In the genomic region with DNA sequence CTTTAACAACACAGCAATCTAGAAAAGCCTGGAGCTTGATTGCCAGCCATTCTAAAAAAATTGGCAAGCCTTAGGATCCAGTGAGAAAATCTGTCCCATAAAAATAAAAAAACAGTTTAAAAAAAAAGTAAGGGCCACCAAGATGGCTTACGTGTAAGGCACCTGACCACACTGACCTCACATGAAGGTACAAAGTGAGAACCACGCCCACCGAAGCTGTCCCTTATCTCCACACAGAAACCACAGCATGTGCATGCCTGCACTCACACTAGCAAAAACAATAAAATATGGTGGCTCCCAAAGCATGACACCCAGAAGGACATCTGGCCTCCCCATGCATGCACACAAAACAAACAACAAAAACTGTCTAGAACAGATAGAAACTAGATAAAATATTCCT, we compare ENCODE assay signal across 20 mouse cellular contexts. TPM values are rescaled to one million over a fixed set of nuclear protein-coding genes. Genes with fewer than 3 reads are reported as not detected.
DNase-seq lines count a peak whose midpoint lies in the region; ATAC-seq and TF ChIP-seq lines count a peak whose summit lies in the region.
"Had no signal": no experiment of that assay in that cellular context is flagged by ENCODE, and none has a peak within 500 bp of the region (broad histone marks: within the 10 kb centered on the region; RNA-seq: fewer than 3 reads in every experiment).

No protein-coding gene starts in this region.

- ATAC-seq in intestine, embryonic 15.5 days = peak; percentile 69
- peak; percentile 77 for ATAC-seq in liver, embryonic 16.5 days (ENCODE audit: low read depth)
- no peak for ATAC-seq in midbrain, embryonic 13.5 days

- H3K9ac ChIP-seq in intestine, embryonic 15.5 days = no peak overlapping the region
- H3K9ac ChIP-seq in liver, embryonic 16.5 days (ENCODE audit: low read depth, low read length) = no peak overlapping the region
- no peak overlapping the region for H3K9ac ChIP-seq in midbrain, embryonic 13.5 days (replicated peaks)
- H3K9ac ChIP-seq: embryonic facial prominence, embryonic 13.5 days; hindbrain, embryonic 13.5 days; lung, embryonic 15.5 days; neural tube, embryonic 13.5 days had no signal

- 84% methylated on average over 3 of the region's 3 CpGs for WGBS in intestine, embryonic 15.5 days
- 20% methylated on average over 3 of the region's 3 CpGs for WGBS in liver, embryonic 16.5 days (ENCODE audit: insufficient replicate concordance)
- 93% methylated on average over 3 of the region's 3 CpGs for WGBS in midbrain, embryonic 13.5 days

- H3K9me3 ChIP-seq in intestine, embryonic 15.5 days = no peaks in the 10 kb centered on the region
- H3K9me3 ChIP-seq in liver, embryonic 16.5 days (replicated peaks; ENCODE audit: control insufficient read depth, low read length) = no peaks in the 10 kb centered on the region
- no peaks in the 10 kb centered on the region for H3K9me3 ChIP-seq in midbrain, embryonic 13.5 days
- H3K9me3 ChIP-seq: embryonic facial prominence, embryonic 13.5 days; hindbrain, embryonic 13.5 days; limb, embryonic 10.5 days; lung, embryonic 15.5 days; megakaryocyte, embryonic 14.5 days; neural tube, embryonic 13.5 days had no signal

- no peak overlapping the region for H3K4me2 ChIP-seq in intestine, embryonic 15.5 days (replicated peaks)
- peak overlapping the region; percentile 22 for H3K4me2 ChIP-seq in liver, embryonic 16.5 days (ENCODE audit: low read depth, low read length)
- no peak overlapping the region for H3K4me2 ChIP-seq in midbrain, embryonic 13.5 days (replicated peaks)
- H3K4me2 ChIP-seq: embryonic facial prominence, embryonic 13.5 days; hindbrain, embryonic 13.5 days; lung, embryonic 15.5 days; neural tube, embryonic 13.5 days had no signal

- intact Hi-C loops in left cerebral cortex, adult 2 months (cut with DNase I) = no loop called here

- peak; percentile 67 for DNase-seq in 416B (ENCODE audit: low read depth)
- DNase-seq in CD4-positive helper T cell, adult 2 months (ENCODE audit: low read depth, low spot score) = peak; percentile 51
- DNase-seq in frontal cortex, postnatal 36 days (ENCODE audit: low spot score in 2 of 2) = no peak
- no peak for DNase-seq in left cerebral cortex, adult 2 months (ENCODE audit: extremely low spot score in 1 of 2, low spot score in 2 of 2)
- DNase-seq in thymus, postnatal 10 days (ENCODE audit: low spot score in 2 of 2) = no peak
- DNase-seq: kidney, adult 8-10 months; kidney, postnatal 4 days; layer of hippocampus, postnatal 36 days; retina, postnatal 1 day; spleen, adult 18-20 months; thymus, postnatal 4 days had no signal

- H3K4me3 ChIP-seq in intestine, embryonic 15.5 days (replicated peaks) = no peak overlapping the region
- no peak overlapping the region for H3K4me3 ChIP-seq in liver, embryonic 16.5 days (ENCODE audit: low read depth, low read length)
- H3K4me3 ChIP-seq in left cerebral cortex, adult 2 months = no peak overlapping the region
- H3K4me3 ChIP-seq in midbrain, embryonic 13.5 days (replicated peaks) = no peak overlapping the region
- H3K4me3 ChIP-seq: embryonic facial prominence, embryonic 13.5 days; hindbrain, embryonic 13.5 days; limb, embryonic 10.5 days; lung, embryonic 15.5 days; megakaryocyte, embryonic 14.5 days; neural tube, embryonic 13.5 days had no signal

- H3K4me1 ChIP-seq in intestine, embryonic 15.5 days (replicated peaks) = no peaks in the 10 kb centered on the region
- peaks cover 39% of the 10 kb centered on the region for H3K4me1 ChIP-seq in liver, embryonic 16.5 days (ENCODE audit: control insufficient read depth, low read depth, low read length)
- H3K4me1 ChIP-seq in midbrain, embryonic 13.5 days (replicated peaks) = no peaks in the 10 kb centered on the region
- H3K4me1 ChIP-seq: embryonic facial prominence, embryonic 13.5 days had no signal

- no peak for TF ChIP-seq CTCF in left cerebral cortex, adult 2 months (IDR thresholded peaks at IDR 0.05)

- no peaks in the 10 kb centered on the region for H3K27me3 ChIP-seq in intestine, embryonic 15.5 days (replicated peaks)
- no peaks in the 10 kb centered on the region for H3K27me3 ChIP-seq in liver, embryonic 16.5 days (ENCODE audit: control insufficient read depth, insufficient read depth, low read depth, low read length)
- no peaks in the 10 kb centered on the region for H3K27me3 ChIP-seq in midbrain, embryonic 13.5 days
- H3K27me3 ChIP-seq: embryonic facial prominence, embryonic 13.5 days; hindbrain, embryonic 13.5 days; lung, embryonic 15.5 days; megakaryocyte, embryonic 14.5 days; neural tube, embryonic 13.5 days had no signal

- H3K27ac ChIP-seq in intestine, embryonic 15.5 days = no peak overlapping the region
- H3K27ac ChIP-seq in liver, embryonic 16.5 days (ENCODE audit: low read length) = peak overlapping the region; percentile 29; the same call in 1 of the 2 replicates
- no peak overlapping the region for H3K27ac ChIP-seq in left cerebral cortex, adult 2 months
- H3K27ac ChIP-seq in midbrain, embryonic 13.5 days = no peak overlapping the region
- H3K27ac ChIP-seq: embryonic facial prominence, embryonic 13.5 days; hindbrain, embryonic 13.5 days; limb, embryonic 10.5 days; lung, embryonic 15.5 days; neural tube, embryonic 13.5 days had no signal

- no peaks in the 10 kb centered on the region for H3K36me3 ChIP-seq in intestine, embryonic 15.5 days
- H3K36me3 ChIP-seq in liver, embryonic 16.5 days (ENCODE audit: control insufficient read depth, insufficient read depth) = no peaks in the 10 kb centered on the region
- H3K36me3 ChIP-seq in midbrain, embryonic 13.5 days = no peaks in the 10 kb centered on the region
- H3K36me3 ChIP-seq: embryonic facial prominence, embryonic 13.5 days; hindbrain, embryonic 13.5 days; lung, embryonic 15.5 days; neural tube, embryonic 13.5 days had no signal

RNA-seq across cellular contexts. Expression of a gene that starts 24.9 kb away (rescaled TPM):
- polyA plus RNA-seq in intestine, embryonic 15.5 days (2015; fragmentation: Nextera tagmentation; extraction: Ambion mirVana) = 4.2 and 4.9 TPM in 2 replicates
- 3.3 and 3.7 TPM in 2 replicates for polyA plus RNA-seq in liver, embryonic 16.5 days (2015; fragmentation: Nextera tagmentation; extraction: Ambion mirVana)
- 10 to 100 TPM; 16.8 to 17.8 TPM for total RNA-seq in left cerebral cortex, adult 2 months (2021)
- polyA plus RNA-seq in midbrain, embryonic 13.5 days (2015; fragmentation: Nextera tagmentation; extraction: Ambion mirVana) = 5.7 and 6.4 TPM in 2 replicates

RNA-seq across cellular contexts. Expression of a gene that starts 49.3 kb away (rescaled TPM):
- polyA plus RNA-seq in intestine, embryonic 15.5 days (2015; fragmentation: Nextera tagmentation; extraction: Ambion mirVana) = 51.3 and 58.2 TPM in 2 replicates
- polyA plus RNA-seq in liver, embryonic 16.5 days (2015; fragmentation: Nextera tagmentation; extraction: Ambion mirVana) = 32.4 and 34.5 TPM in 2 replicates
- 10 to 100 TPM; 22.1 to 25.8 TPM for total RNA-seq in left cerebral cortex, adult 2 months (2021)
- polyA plus RNA-seq in midbrain, embryonic 13.5 days (2015; fragmentation: Nextera tagmentation; extraction: Ambion mirVana) = 68.9 and 71.4 TPM in 2 replicates

RNA-seq across cellular contexts. Expression of a gene that starts 49.4 kb away (rescaled TPM):
- 7.5 and 8.4 TPM in 2 replicates for polyA plus RNA-seq in intestine, embryonic 15.5 days (2015; fragmentation: Nextera tagmentation; extraction: Ambion mirVana)
- 5.6 and 5.7 TPM in 2 replicates for polyA plus RNA-seq in liver, embryonic 16.5 days (2015; fragmentation: Nextera tagmentation; extraction: Ambion mirVana)
- total RNA-seq in left cerebral cortex, adult 2 months (2021) = 10 to 100 TPM; 14.9 to 23.1 TPM
- 23.2 and 23.3 TPM in 2 replicates for polyA plus RNA-seq in midbrain, embryonic 13.5 days (2015; fragmentation: Nextera tagmentation; extraction: Ambion mirVana)

Comparison
In these comparisons a context has a peak if more than half of its experiments do, and no peak if none do; other contexts are left out.
1. DNase-seq: peak in 416B (single experiment) and CD4-positive helper T cell, adult 2 months (single experiment); none in frontal cortex, postnatal 36 days (0 of 2), left cerebral cortex, adult 2 months (0 of 2) and thymus, postnatal 10 days (0 of 2).